In genomic region chr13:100777491-100777890, GRCm38 (mm10) we compare ENCODE assay signal across 23 mouse cellular contexts. TPM values are rescaled to one million over a fixed set of nuclear protein-coding genes. Genes with fewer than 3 reads are reported as not detected.
DNase-seq lines count a peak whose midpoint lies in the region; ATAC-seq and TF ChIP-seq lines count a peak whose summit lies in the region.
"Had no signal": no experiment of that assay in that cellular context is flagged by ENCODE, and none has a peak within 500 bp of the region (broad histone marks: within the 10 kb centered on the region; RNA-seq: fewer than 3 reads in every experiment).

No protein-coding gene starts in this region.

- no peak for TF ChIP-seq CTCF in ES-Bruce4 (IDR thresholded peaks at IDR 0.05; ENCODE audit: low read depth, low read length)
- no peak for TF ChIP-seq CTCF in liver, postnatal 0 days (IDR thresholded peaks at IDR 0.05; ENCODE audit: low read depth)

- no peak for TF ChIP-seq POLR2A in ES-Bruce4 (IDR thresholded peaks at IDR 0.05; ENCODE audit: insufficient read depth, low read length)

- 49% methylated on average over 3 of the region's 3 CpGs for WGBS in liver, postnatal 0 days (ENCODE audit: insufficient replicate concordance)

- no peak for TF ChIP-seq EP300 in ES-Bruce4 (IDR thresholded peaks at IDR 0.05; ENCODE audit: insufficient read depth, low read depth, low read length)
- peak; percentile 89 for TF ChIP-seq EP300 in liver, postnatal 0 days (IDR thresholded peaks at IDR 0.05; ENCODE audit: low read depth)

- H3K27me3 ChIP-seq in ES-Bruce4 (ENCODE audit: control insufficient read depth, insufficient read depth, low read length, poor library complexity, severe bottlenecking) = no peaks in the 10 kb centered on the region
- no peaks in the 10 kb centered on the region for H3K27me3 ChIP-seq in liver, postnatal 0 days (ENCODE audit: insufficient read depth, low read length)
- H3K27me3 ChIP-seq: embryonic facial prominence, embryonic 12.5 days; hindbrain, embryonic 12.5 days; Patski had no signal

- 0 out of 2 replicates have a peak overlapping the region, but pooled peaks have one; percentile 14 for H3K4me2 ChIP-seq in liver, postnatal 0 days (ENCODE audit: low read depth, low read length)
- H3K4me2 ChIP-seq: embryonic facial prominence, embryonic 12.5 days; hindbrain, embryonic 12.5 days had no signal

- H3K9me3 ChIP-seq in ES-Bruce4 (replicated peaks; ENCODE audit: control insufficient read depth, insufficient read depth, low read length, poor library complexity, severe bottlenecking) = no peaks in the 10 kb centered on the region
- H3K9me3 ChIP-seq in liver, postnatal 0 days (ENCODE audit: low read length) = no peaks in the 10 kb centered on the region
- H3K9me3 ChIP-seq: embryonic facial prominence, embryonic 12.5 days; forebrain, embryonic 10.5 days; hindbrain, embryonic 12.5 days had no signal

- H3K27ac ChIP-seq in ES-Bruce4 (ENCODE audit: insufficient read depth, low read length) = 0 out of 2 replicates have a peak overlapping the region, but pooled peaks have one; percentile 52
- H3K27ac ChIP-seq in liver, postnatal 0 days (ENCODE audit: low read depth) = no peak overlapping the region
- H3K27ac ChIP-seq: embryonic facial prominence, embryonic 12.5 days; forebrain, embryonic 10.5 days; gastrocnemius, adult 2 months; hindbrain, embryonic 12.5 days had no signal

- no peak overlapping the region for H3K9ac ChIP-seq in ES-Bruce4 (ENCODE audit: low read depth, poor library complexity, severe bottlenecking)
- H3K9ac ChIP-seq in liver, postnatal 0 days (replicated peaks) = no peak overlapping the region; the same call in 1 of the 2 replicates
- H3K9ac ChIP-seq: embryonic facial prominence, embryonic 12.5 days; hindbrain, embryonic 12.5 days had no signal

- H3K4me1 ChIP-seq in ES-Bruce4 (ENCODE audit: control insufficient read depth, insufficient read depth, low read length) = no peaks in the 10 kb centered on the region
- H3K4me1 ChIP-seq in liver, postnatal 0 days (ENCODE audit: insufficient read depth) = peaks cover 12% of the 10 kb centered on the region; the same call in 1 of the 2 replicates

- H3K36me3 ChIP-seq in ES-Bruce4 (ENCODE audit: control insufficient read depth, insufficient read depth, low read length, poor library complexity, severe bottlenecking) = peaks cover 49% of the 10 kb centered on the region
- H3K36me3 ChIP-seq in liver, postnatal 0 days (replicated peaks; ENCODE audit: insufficient read depth, low read length) = peaks cover 27% of the 10 kb centered on the region

- H3K4me3 ChIP-seq in ES-Bruce4 (ENCODE audit: low read depth, low read length) = no peak overlapping the region
- no peak overlapping the region for H3K4me3 ChIP-seq in liver, postnatal 0 days (ENCODE audit: low read depth, low read length)
- H3K4me3 ChIP-seq: embryonic facial prominence, embryonic 12.5 days; forebrain, embryonic 10.5 days; gastrocnemius, adult 2 months; hindbrain, embryonic 12.5 days had no signal

- peak; percentile 91 for DNase-seq in MEL-GATA-1-ER (ENCODE audit: extremely low read depth, low read depth)
- peak; percentile 34 for DNase-seq in liver, postnatal 0 days
- DNase-seq in thymus, postnatal 0 days (ENCODE audit: low spot score) = no peak
- no peak for DNase-seq in lung, postnatal 14 days
- no peak for DNase-seq in cerebellum, adult 11-12 months
- DNase-seq: cerebellum, postnatal 36 days; gastrocnemius, adult 2 months; heart, adult 18-20 months; heart, postnatal 10 days; kidney, adult 9 months; kidney, postnatal 4 days; layer of hippocampus, postnatal 36 days; lung, adult 18-20 months; lung, postnatal 36 days; midbrain, embryonic 14.5 days; thymus, postnatal 14 days had no signal

- peak; percentile 57 for ATAC-seq in erythroid progenitor cell, adult 5-6 weeks (replicated peaks; ENCODE audit: low FRiP score, poor library complexity, severe bottlenecking)
- peak; percentile 66 for ATAC-seq in liver, postnatal 0 days
- ATAC-seq: inflammation-experienced regulatory T-cells, adult 6 months; Patski had no signal

RNA-seq across cellular contexts. Expression of gene Cenph, which starts 1.8 kb away (rescaled TPM):
- 52.4 and 58.8 TPM in 2 replicates for polyA plus RNA-seq in ES-Bruce4 (2011; ENCODE audit: insufficient read depth, insufficient read length, low read depth, missing spikeins)
- 75.5 and 87.6 TPM in 2 replicates for total RNA-seq in erythroid progenitor cell, adult 5-6 weeks (2015; ENCODE audit: low replicate concordance)
- total RNA-seq in erythroid progenitor cell, adult 5-6 weeks (2017; ENCODE audit: low replicate concordance) = 44.6 and 60.3 TPM in 2 replicates
- polyA plus RNA-seq in liver, postnatal 0 days (2015; fragmentation: Nextera tagmentation; extraction: Ambion mirVana) = 19.4 and 19.6 TPM in 2 replicates
- polyA plus RNA-seq in thymus, postnatal 0 days (2015; fragmentation: Nextera tagmentation; extraction: Ambion mirVana) = 36.9 TPM in 2 replicates
- total RNA-seq: gastrocnemius, adult 2 months; heart, adult 18-20 months had no signal

RNA-seq across cellular contexts. Expression of gene Ccnb1, which starts 8.9 kb away (rescaled TPM):
- polyA plus RNA-seq in ES-Bruce4 (2011; ENCODE audit: insufficient read depth, insufficient read length, low read depth, missing spikeins) = 632 and 669 TPM in 2 replicates
- 339 and 351 TPM in 2 replicates for total RNA-seq in erythroid progenitor cell, adult 5-6 weeks (2015; ENCODE audit: low replicate concordance)
- total RNA-seq in erythroid progenitor cell, adult 5-6 weeks (2017; ENCODE audit: low replicate concordance) = 507 and 678 TPM in 2 replicates
- 74.6 and 85.2 TPM in 2 replicates for polyA plus RNA-seq in liver, postnatal 0 days (2015; fragmentation: Nextera tagmentation; extraction: Ambion mirVana)
- 223 and 233 TPM in 2 replicates for polyA plus RNA-seq in thymus, postnatal 0 days (2015; fragmentation: Nextera tagmentation; extraction: Ambion mirVana)
- total RNA-seq: gastrocnemius, adult 2 months had no signal

RNA-seq across cellular contexts. Expression of gene Mrps36, which starts 33.0 kb away (rescaled TPM):
- 108 and 110 TPM in 2 replicates for polyA plus RNA-seq in ES-Bruce4 (2011; ENCODE audit: insufficient read depth, insufficient read length, low read depth, missing spikeins)
- total RNA-seq in erythroid progenitor cell, adult 5-6 weeks (2015; ENCODE audit: low replicate concordance) = 75.3 and 100 TPM in 2 replicates
- total RNA-seq in erythroid progenitor cell, adult 5-6 weeks (2017; ENCODE audit: low replicate concordance) = 52.8 and 99.2 TPM in 2 replicates
- 120 and 126 TPM in 2 replicates for polyA plus RNA-seq in liver, postnatal 0 days (2015; fragmentation: Nextera tagmentation; extraction: Ambion mirVana)
- polyA plus RNA-seq in thymus, postnatal 0 days (2015; fragmentation: Nextera tagmentation; extraction: Ambion mirVana) = 228 and 249 TPM in 2 replicates

RNA-seq across cellular contexts. Expression of gene Cdk7, which starts 46.8 kb away (rescaled TPM):
- polyA plus RNA-seq in ES-Bruce4 (2011; ENCODE audit: insufficient read depth, insufficient read length, low read depth, missing spikeins) = 93.2 and 102 TPM in 2 replicates
- total RNA-seq in erythroid progenitor cell, adult 5-6 weeks (2015; ENCODE audit: low replicate concordance) = 4.3 and 19.3 TPM in 2 replicates
- total RNA-seq in erythroid progenitor cell, adult 5-6 weeks (2017; ENCODE audit: low replicate concordance) = 9.4 and 23.6 TPM in 2 replicates
- 24.3 and 25.0 TPM in 2 replicates for polyA plus RNA-seq in liver, postnatal 0 days (2015; fragmentation: Nextera tagmentation; extraction: Ambion mirVana)
- 86.5 and 93.0 TPM in 2 replicates for polyA plus RNA-seq in thymus, postnatal 0 days (2015; fragmentation: Nextera tagmentation; extraction: Ambion mirVana)

RNA-seq across cellular contexts. Expression of gene Slc30a5, which starts 55.7 kb away (rescaled TPM):
- 52.6 and 54.5 TPM in 2 replicates for polyA plus RNA-seq in ES-Bruce4 (2011; ENCODE audit: insufficient read depth, insufficient read length, low read depth, missing spikeins)
- 46.1 and 53.0 TPM in 2 replicates for total RNA-seq in erythroid progenitor cell, adult 5-6 weeks (2015; ENCODE audit: low replicate concordance)
- 33.9 and 47.9 TPM in 2 replicates for total RNA-seq in erythroid progenitor cell, adult 5-6 weeks (2017; ENCODE audit: low replicate concordance)
- polyA plus RNA-seq in liver, postnatal 0 days (2015; fragmentation: Nextera tagmentation; extraction: Ambion mirVana) = 18.8 and 18.9 TPM in 2 replicates
- 43.2 and 45.8 TPM in 2 replicates for polyA plus RNA-seq in thymus, postnatal 0 days (2015; fragmentation: Nextera tagmentation; extraction: Ambion mirVana)

Comparison
In these comparisons a context has a peak if more than half of its experiments do, and no peak if none do; other contexts are left out.
1. DNase-seq: peak in MEL-GATA-1-ER (single experiment) and liver, postnatal 0 days (single experiment); none in thymus, postnatal 0 days (single experiment), lung, postnatal 14 days (single experiment) and cerebellum, adult 11-12 months (single experiment).